Mouse (Mus musculus): ENCODE measurements around the gene Armc12. TPM values are rescaled to one million over a fixed set of nuclear protein-coding genes. Genes with fewer than 3 reads are reported as not detected.
A peak's percentile ranks its signal among the peaks of the same experiment; 100 is the strongest.

The Armc12 gene
- polyA plus RNA-seq, 1 experiment from 2014 or later: not detected

DNA sequence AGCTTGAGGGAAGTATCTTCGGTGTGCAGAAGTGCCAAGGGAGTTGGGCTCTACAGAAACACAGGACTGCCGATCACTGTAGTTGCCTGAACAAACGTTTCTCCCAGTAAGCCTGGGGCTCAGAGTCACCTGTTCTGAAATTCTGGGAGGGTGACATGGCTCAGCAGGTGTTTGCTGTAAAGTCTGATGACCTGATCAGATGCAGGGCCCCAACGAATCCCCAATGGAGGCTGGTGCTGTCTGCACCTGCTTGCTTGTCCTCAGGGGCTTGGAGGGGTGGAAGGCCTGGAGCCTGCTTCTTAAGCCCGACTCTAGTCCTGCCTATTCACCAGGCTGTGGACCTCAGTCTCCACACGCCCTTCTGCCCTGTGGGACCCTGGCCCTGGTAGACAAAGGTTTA lies 27.2 kb downstream of the Armc12 start:
- H3K27ac ChIP-seq (replicated peaks): no peak overlapping the region
- no peak overlapping the region for H3K4me2 ChIP-seq (replicated peaks; ENCODE audit: low read depth)
- H3K36me3 ChIP-seq (ENCODE audit: control insufficient read depth, insufficient read depth, low read length): no peaks in the 10 kb centered on the region
- 64% methylated on average over 6 of the region's 6 CpGs for WGBS
- no peak overlapping the region for H3K9ac ChIP-seq (ENCODE audit: low read length)
- DNase-seq (ENCODE audit: low spot score) (no peak), ATAC-seq (ENCODE audit: low FRiP score, low TSS enrichment) (no peak)
- no peaks in the 10 kb centered on the region for H3K27me3 ChIP-seq (ENCODE audit: control insufficient read depth, insufficient read depth, low read length)
- no peak for TF ChIP-seq CTCF (IDR thresholded peaks at IDR 0.05; ENCODE audit: low read depth)
- no peak for TF ChIP-seq EP300 (optimal IDR thresholded peaks at IDR 0.05)
- no peaks in the 10 kb centered on the region; the same call in 1 of the 2 replicates for H3K4me1 ChIP-seq (replicated peaks; ENCODE audit: control insufficient read depth, insufficient read depth)
- H3K4me3 ChIP-seq (ENCODE audit: low read depth, low read length): no peak overlapping the region
- H3K9me3 ChIP-seq (ENCODE audit: control insufficient read depth, low read length): no peaks in the 10 kb centered on the region

DNA sequence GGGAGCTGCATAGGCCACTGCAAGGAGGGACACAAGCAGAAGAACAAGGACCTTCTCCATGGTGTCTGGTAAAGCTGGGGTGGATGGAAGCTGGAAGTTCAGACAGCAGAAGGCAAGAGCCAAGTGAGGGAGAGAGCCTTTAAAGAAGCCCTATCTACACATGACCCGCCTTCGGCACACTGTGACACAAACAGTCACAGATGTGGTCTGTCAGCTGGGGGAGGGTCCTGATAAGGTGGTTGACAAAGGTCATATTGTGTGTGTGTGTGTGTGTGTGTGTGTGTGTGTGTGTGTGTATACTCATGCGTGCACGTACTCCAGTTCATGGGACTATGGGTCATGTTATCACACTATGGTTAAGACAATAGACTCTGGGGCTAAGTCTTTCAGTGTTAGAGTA lies 30.0 kb downstream of the Armc12 start, which contains the start of gene Clps:
Gene Clps (minus strand): TSS at position 169 of the 400 bp plus-strand sequence.
- H3K4me1 ChIP-seq (replicated peaks; ENCODE audit: control insufficient read depth, insufficient read depth): no peaks in the 10 kb centered on the region; the same call in 1 of the 2 replicates
- DNase-seq (ENCODE audit: low spot score): peak; percentile 81
- TF ChIP-seq CTCF (IDR thresholded peaks at IDR 0.05; ENCODE audit: low read depth) (no peak), EP300 (optimal IDR thresholded peaks at IDR 0.05) (no peak)
- H3K36me3 ChIP-seq (ENCODE audit: control insufficient read depth, insufficient read depth, low read length): no peaks in the 10 kb centered on the region
- H3K27ac ChIP-seq (replicated peaks): peak within 1 kb of the TSS; percentile 45
- peak; percentile 64 for ATAC-seq (ENCODE audit: low FRiP score, low TSS enrichment)
- H3K4me3 ChIP-seq (ENCODE audit: low read depth, low read length): peak within 1 kb of the TSS; percentile 14; the same call in 1 of the 2 replicates
- H3K4me2 ChIP-seq (replicated peaks; ENCODE audit: low read depth): peak within 1 kb of the TSS; percentile 27; the same call in 1 of the 2 replicates
- WGBS: 54% methylated on average over 4 of the region's 4 CpGs
- 0 out of 2 replicates have a peak within 1 kb of the TSS, but pooled peaks have one; percentile 4 for H3K9ac ChIP-seq (ENCODE audit: low read length)
- no peaks in the 10 kb centered on the region for H3K27me3 ChIP-seq (ENCODE audit: control insufficient read depth, insufficient read depth, low read length)
- no peaks in the 10 kb centered on the region for H3K9me3 ChIP-seq (ENCODE audit: control insufficient read depth, low read length)

DNA sequence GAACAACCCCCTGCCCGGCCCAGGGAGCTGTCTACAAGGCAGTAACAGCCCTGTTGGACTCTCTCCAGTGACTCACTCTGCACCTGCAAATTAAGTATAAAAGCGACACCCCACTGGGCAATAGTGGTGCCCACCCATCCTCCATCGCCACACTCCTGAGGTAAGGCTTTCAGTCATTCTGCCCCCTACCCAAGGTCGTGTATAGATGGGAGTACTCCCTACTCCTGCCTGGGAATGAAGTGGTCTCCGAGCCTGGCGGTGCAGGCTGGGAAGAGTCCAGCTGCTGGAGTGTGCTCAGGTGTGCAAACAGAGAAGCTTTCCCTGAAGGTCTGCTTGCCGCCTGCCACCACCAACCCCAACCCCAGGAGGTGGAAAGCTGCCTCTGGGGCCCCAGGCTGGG lies 31.0 kb downstream of the Armc12 start:
- ATAC-seq (ENCODE audit: low FRiP score, low TSS enrichment) (peak; percentile 69), DNase-seq (ENCODE audit: low spot score) (peak; percentile 75)
- no peak overlapping the region for H3K4me2 ChIP-seq (replicated peaks; ENCODE audit: low read depth)
- H3K36me3 ChIP-seq (ENCODE audit: control insufficient read depth, insufficient read depth, low read length): no peaks in the 10 kb centered on the region
- WGBS: 37% methylated on average over 7 of the region's 7 CpGs
- no peaks in the 10 kb centered on the region for H3K9me3 ChIP-seq (ENCODE audit: control insufficient read depth, low read length)
- TF ChIP-seq CTCF (IDR thresholded peaks at IDR 0.05; ENCODE audit: low read depth): no peak
- no peak for TF ChIP-seq EP300 (optimal IDR thresholded peaks at IDR 0.05)
- H3K4me1 ChIP-seq (replicated peaks; ENCODE audit: control insufficient read depth, insufficient read depth): no peaks in the 10 kb centered on the region; the same call in 1 of the 2 replicates
- H3K27ac ChIP-seq (replicated peaks): peak overlapping the region; percentile 45
- no peak overlapping the region for H3K4me3 ChIP-seq (ENCODE audit: low read depth, low read length)
- H3K9ac ChIP-seq (ENCODE audit: low read length): no peak overlapping the region
- H3K27me3 ChIP-seq (ENCODE audit: control insufficient read depth, insufficient read depth, low read length): no peaks in the 10 kb centered on the region

DNA sequence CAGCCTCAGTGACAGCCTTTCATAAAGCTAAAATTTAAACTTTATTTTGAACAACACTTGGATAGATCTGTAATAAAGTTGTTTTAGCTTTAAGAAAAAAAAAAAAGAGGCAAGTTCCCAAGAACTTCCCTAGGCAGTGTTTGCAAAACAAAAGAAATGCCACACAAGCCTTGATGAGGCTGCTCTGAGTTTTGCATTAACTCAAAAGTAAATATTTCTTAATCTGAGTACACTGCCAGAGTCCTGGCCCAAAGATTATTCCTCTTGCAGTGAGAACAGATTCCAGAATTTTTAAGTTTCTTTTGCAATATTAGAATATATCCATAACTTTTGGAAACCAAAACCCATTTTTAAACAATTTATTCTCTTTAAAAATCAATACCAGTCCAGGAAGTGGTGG lies 34.6 kb downstream of the Armc12 start:
- no peak overlapping the region for H3K27ac ChIP-seq (replicated peaks)
- no peak overlapping the region for H3K4me3 ChIP-seq (ENCODE audit: low read depth, low read length)
- DNase-seq (ENCODE audit: low spot score): no peak
- no peak overlapping the region for H3K4me2 ChIP-seq (replicated peaks; ENCODE audit: low read depth)
- H3K4me1 ChIP-seq (replicated peaks; ENCODE audit: control insufficient read depth, insufficient read depth): no peaks in the 10 kb centered on the region
- ATAC-seq (ENCODE audit: low FRiP score, low TSS enrichment): no peak
- TF ChIP-seq CTCF (IDR thresholded peaks at IDR 0.05; ENCODE audit: low read depth) (no peak), EP300 (optimal IDR thresholded peaks at IDR 0.05) (no peak)
- H3K36me3 ChIP-seq (ENCODE audit: control insufficient read depth, insufficient read depth, low read length): no peaks in the 10 kb centered on the region
- no peaks in the 10 kb centered on the region for H3K27me3 ChIP-seq (ENCODE audit: control insufficient read depth, insufficient read depth, low read length)
- H3K9ac ChIP-seq (ENCODE audit: low read length): no peak overlapping the region
- H3K9me3 ChIP-seq (ENCODE audit: control insufficient read depth, low read length): no peaks in the 10 kb centered on the region

DNA sequence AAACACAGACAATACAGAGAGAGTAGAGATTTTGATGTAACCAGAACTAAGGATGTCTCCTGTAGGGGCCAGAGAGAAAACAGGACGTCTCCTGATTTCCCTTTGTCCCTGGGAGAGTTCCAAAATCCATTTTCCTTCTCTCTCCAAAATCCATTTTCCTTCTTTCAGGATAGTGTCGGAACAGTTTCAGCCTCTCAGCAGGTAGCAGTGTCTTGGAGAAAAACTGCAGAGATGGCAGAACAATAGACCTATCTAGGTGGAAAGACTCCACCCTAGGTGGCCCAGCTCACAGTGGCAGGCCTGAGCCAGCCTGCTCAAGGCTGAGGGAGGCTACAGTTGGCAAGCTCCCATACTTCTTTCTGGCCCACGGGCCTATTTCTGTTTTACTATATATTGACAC lies 36.9 kb downstream of the Armc12 start:
- no peak overlapping the region for H3K4me2 ChIP-seq (replicated peaks; ENCODE audit: low read depth)
- H3K27me3 ChIP-seq (ENCODE audit: control insufficient read depth, insufficient read depth, low read length): no peaks in the 10 kb centered on the region
- H3K36me3 ChIP-seq (ENCODE audit: control insufficient read depth, insufficient read depth, low read length): no peaks in the 10 kb centered on the region
- 30% methylated on average over 3 of the region's 3 CpGs for WGBS
- no peaks in the 10 kb centered on the region for H3K4me1 ChIP-seq (replicated peaks; ENCODE audit: control insufficient read depth, insufficient read depth)
- no peak overlapping the region for H3K4me3 ChIP-seq (ENCODE audit: low read depth, low read length)
- no peaks in the 10 kb centered on the region for H3K9me3 ChIP-seq (ENCODE audit: control insufficient read depth, low read length)
- no peak for TF ChIP-seq EP300 (optimal IDR thresholded peaks at IDR 0.05)
- no peak for TF ChIP-seq CTCF (IDR thresholded peaks at IDR 0.05; ENCODE audit: low read depth)
- H3K9ac ChIP-seq (ENCODE audit: low read length): no peak overlapping the region
- DNase-seq (ENCODE audit: low spot score) (no peak), ATAC-seq (ENCODE audit: low FRiP score, low TSS enrichment) (no peak)
- H3K27ac ChIP-seq (replicated peaks): no peak overlapping the region

DNA sequence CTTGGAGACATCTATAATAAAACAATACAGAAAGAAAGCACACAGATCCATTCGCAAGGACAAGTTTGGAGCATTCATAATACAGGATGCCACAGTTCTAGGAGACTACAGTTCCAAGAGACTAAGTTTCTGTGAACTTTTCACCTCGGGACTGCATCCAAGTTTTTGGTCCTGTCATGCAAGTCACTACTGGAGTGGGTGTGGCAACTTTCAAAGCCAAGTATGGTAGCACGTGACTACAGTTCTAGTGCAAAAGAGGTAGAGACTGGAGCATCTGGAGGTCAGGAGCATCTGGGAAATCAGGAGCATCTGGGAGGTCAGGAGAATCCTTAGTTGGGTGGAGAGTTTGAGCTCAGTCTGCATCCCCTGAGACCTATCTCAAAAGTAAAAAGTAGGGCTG lies 41.3 kb downstream of the Armc12 start:
- Histone ChIP-seq H3K36me3 (ENCODE audit: control insufficient read depth, insufficient read depth, low read length) (no peaks in the 10 kb centered on the region), H3K9ac (ENCODE audit: low read length) (no peak overlapping the region), H3K4me1 (replicated peaks; ENCODE audit: control insufficient read depth, insufficient read depth) (no peaks in the 10 kb centered on the region), H3K27ac (replicated peaks) (no peak overlapping the region), H3K27me3 (ENCODE audit: control insufficient read depth, insufficient read depth, low read length) (no peaks in the 10 kb centered on the region), H3K4me3 (ENCODE audit: low read depth, low read length) (no peak overlapping the region), H3K4me2 (replicated peaks; ENCODE audit: low read depth) (no peak overlapping the region), H3K9me3 (ENCODE audit: control insufficient read depth, low read length) (no peaks in the 10 kb centered on the region)
- DNase-seq (ENCODE audit: low spot score): no peak
- no peak for ATAC-seq (ENCODE audit: low FRiP score, low TSS enrichment)
- TF ChIP-seq EP300 (optimal IDR thresholded peaks at IDR 0.05) (no peak), CTCF (IDR thresholded peaks at IDR 0.05; ENCODE audit: low read depth) (no peak)
- WGBS: 65% methylated on average over 3 of the region's 3 CpGs

Measured in stomach, postnatal 0 days (tissue).